Mouse (Mus musculus): Measurements from ENCODE around the gene Spint4. TPM values are rescaled to one million over a fixed set of nuclear protein-coding genes. Genes with fewer than 3 reads are reported as not detected.

The Spint4 gene
- total RNA-seq (2012; rRNA removed) (not detected in 2 replicates), total RNA-seq (2014; rRNA removed) (not detected in 2 replicates), polyA plus RNA-seq (2012; ENCODE audit: insufficient read length, low read depth) (not detected in 2 replicates)

DNA sequence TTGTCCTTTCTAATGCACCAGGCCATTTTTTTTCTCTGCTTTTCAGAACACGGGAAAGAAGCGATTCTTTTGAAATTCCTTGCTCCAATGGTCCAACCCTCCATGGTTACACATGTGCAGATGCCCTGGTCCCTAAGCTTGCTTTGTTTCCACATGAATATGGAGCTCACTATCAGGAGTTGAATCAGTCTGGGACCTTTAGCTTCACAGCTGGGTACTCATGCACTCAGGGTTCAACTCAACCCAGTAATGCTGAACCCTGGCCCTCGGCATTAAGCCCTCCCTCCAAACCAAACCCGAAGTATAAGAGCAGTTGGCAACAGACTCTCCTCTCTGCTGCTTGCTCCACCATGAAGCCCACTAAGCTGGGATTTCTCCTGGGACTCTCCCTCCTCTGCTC lies at the start of gene Spint4:
Gene Spint4 (plus strand): TSS at position 301 of the 400 bp plus-strand sequence.
- Histone ChIP-seq H3K4me1 (ENCODE audit: control insufficient read depth in 1 of 2, insufficient read depth in 2 of 2) (0 out of 4 replicates have a peak, but pooled peaks cover 0 to 2% of the 10 kb centered on the region in 2 experiments), H3K27me3 (replicated peaks) (peaks cover 85% of the 10 kb centered on the region), H3K36me3 (replicated peaks in 1 of 2; ENCODE audit: control insufficient read depth in 1 of 2, insufficient read depth in 1 of 2, low read length in 1 of 2) (no peaks in the 10 kb centered on the region), H3K79me2 (replicated peaks; ENCODE audit: control insufficient read depth, extremely low read depth, insufficient read depth, poor library complexity, severe bottlenecking) (no peaks in the 10 kb centered on the region), H3K9me3 (replicated peaks; ENCODE audit: low read length) (no peaks in the 10 kb centered on the region), H3K9ac (ENCODE audit: insufficient read depth, low read depth) (no peak within 1 kb of the TSS), H3K27ac (ENCODE audit: insufficient read depth, low read depth) (no peak within 1 kb of the TSS), H3K4me2 (ENCODE audit: insufficient read depth, low read depth, poor library complexity, severe bottlenecking) (no peak within 1 kb of the TSS), H3K4me3 (replicated peaks in 1 of 3; ENCODE audit: low read depth in 2 of 3, low read length in 2 of 3, poor library complexity in 1 of 3) (no peak within 1 kb of the TSS)
- in situ Hi-C loops (cut with MboI; ENCODE audit: low pct_ligation_motif_present, low pct_unique_long_range_greater_than_20kb, low sequenced_read_pairs) (no loop called here), dilution Hi-C loops (cut with MboI; ENCODE audit: extremely low pct_ligation_motif_present, extremely low pct_unique_long_range_greater_than_20kb, low sequenced_read_pairs) (no loop called here)
- TF ChIP-seq UBTF (IDR thresholded peaks at IDR 0.05; ENCODE audit: low read depth, low read length) (no peak), JUN (IDR thresholded peaks at IDR 0.05; ENCODE audit: insufficient read depth, low read depth, low read length) (no peak), NELFE (IDR thresholded peaks at IDR 0.05; ENCODE audit: low read depth, low read length) (no peak), SIN3A (IDR thresholded peaks at IDR 0.05; ENCODE audit: low read length) (no peak), ELF1 (IDR thresholded peaks at IDR 0.05; ENCODE audit: low read depth, low read length) (no peak), MAFK (IDR thresholded peaks at IDR 0.05; ENCODE audit: insufficient replicate concordance, low read length) (no peak), RAD21 (IDR thresholded peaks at IDR 0.05; ENCODE audit: low read depth, low read length) (no peak), CTCF (conservative IDR thresholded peaks at IDR 0.05 in 1 of 2, IDR thresholded peaks at IDR 0.05 in 1 of 2; ENCODE audit: low read depth in 2 of 2, low read length in 2 of 2) (no peak), TBP (conservative IDR thresholded peaks at IDR 0.05; ENCODE audit: low read depth, low read length) (no peak), IRF4 (IDR thresholded peaks at IDR 0.05; ENCODE audit: low read depth, low read length) (no peak), KAT2A (IDR thresholded peaks at IDR 0.05; ENCODE audit: insufficient replicate concordance, low read length) (no peak), HCFC1 (IDR thresholded peaks at IDR 0.05; ENCODE audit: low read depth, low read length) (no peak), CHD1 (IDR thresholded peaks at IDR 0.05; ENCODE audit: low read depth, low read length) (no peak), POLR2A (IDR thresholded peaks at IDR 0.05; ENCODE audit: low read depth, low read length) (no peak), MXI1 (IDR thresholded peaks at IDR 0.05; ENCODE audit: low read depth, low read length) (no peak), MEF2A (IDR thresholded peaks at IDR 0.05; ENCODE audit: borderline replicate concordance, low read depth, low read length) (no peak), NRF1 (IDR thresholded peaks at IDR 0.05; ENCODE audit: low read depth, low read length) (no peak), ZKSCAN1 (IDR thresholded peaks at IDR 0.05; ENCODE audit: borderline replicate concordance, low read depth, low read length) (no peak), MAX (IDR thresholded peaks at IDR 0.05; ENCODE audit: low read length) (no peak)
- no peak for DNase-seq (ENCODE audit: extremely low read depth)

- peak; percentile 34 for DNase-seq (ENCODE audit: extremely low read depth)
- Histone ChIP-seq H3K36me3 (replicated peaks in 1 of 2; ENCODE audit: control insufficient read depth in 1 of 2, insufficient read depth in 1 of 2, low read length in 1 of 2) (no peaks in the 10 kb centered on the region), H3K79me2 (replicated peaks; ENCODE audit: control insufficient read depth, extremely low read depth, insufficient read depth, poor library complexity, severe bottlenecking) (no peaks in the 10 kb centered on the region), H3K9ac (ENCODE audit: insufficient read depth, low read depth) (no peak within 1 kb of the TSS), H3K27ac (ENCODE audit: insufficient read depth, low read depth) (no peak within 1 kb of the TSS), H3K27me3 (replicated peaks) (peaks cover 81% of the 10 kb centered on the region), H3K9me3 (replicated peaks; ENCODE audit: low read length) (no peaks in the 10 kb centered on the region), H3K4me1 (ENCODE audit: control insufficient read depth in 1 of 2, insufficient read depth in 2 of 2) (peaks cover 0 to 3% of the 10 kb centered on the region in 2 experiments; a peak in 2 of 4 replicates), H3K4me2 (ENCODE audit: insufficient read depth, low read depth, poor library complexity, severe bottlenecking) (no peak within 1 kb of the TSS), H3K4me3 (replicated peaks in 1 of 3; ENCODE audit: low read depth in 2 of 3, low read length in 2 of 3, poor library complexity in 1 of 3) (no peak within 1 kb of the TSS)
- dilution Hi-C loops (cut with MboI; ENCODE audit: extremely low pct_ligation_motif_present, extremely low pct_unique_long_range_greater_than_20kb, low sequenced_read_pairs) (no loop called here), in situ Hi-C loops (cut with MboI; ENCODE audit: low pct_ligation_motif_present, low pct_unique_long_range_greater_than_20kb, low sequenced_read_pairs) (loop anchor here (10.0 kb wide), 1 partner anchor 51 kb away; no protein-coding TSS in a partner anchor)
- no peak for TF ChIP-seq SMC3 (IDR thresholded peaks at IDR 0.05; ENCODE audit: low read depth, low read length)
- TF ChIP-seq JUND (conservative IDR thresholded peaks at IDR 0.05; ENCODE audit: low read depth, low read length): no peak
- no peak for TF ChIP-seq USF1 (IDR thresholded peaks at IDR 0.05; ENCODE audit: low read depth, low read length)
- no peak for TF ChIP-seq E2F4 (IDR thresholded peaks at IDR 0.05; ENCODE audit: insufficient replicate concordance, low read depth, low read length)
- peak; percentile 74 to 76 for TF ChIP-seq CTCF (conservative IDR thresholded peaks at IDR 0.05 in 1 of 2, IDR thresholded peaks at IDR 0.05 in 1 of 2; ENCODE audit: low read depth in 2 of 2, low read length in 2 of 2)
- no peak for TF ChIP-seq MAZ (IDR thresholded peaks at IDR 0.05; ENCODE audit: low read depth, low read length)
- TF ChIP-seq RAD21 (IDR thresholded peaks at IDR 0.05; ENCODE audit: low read depth, low read length): peak; percentile 8
- no peak for TF ChIP-seq GABPA (IDR thresholded peaks at IDR 0.05; ENCODE audit: insufficient replicate concordance, low read depth, low read length)
- no peak for TF ChIP-seq CHD1 (IDR thresholded peaks at IDR 0.05; ENCODE audit: low read depth, low read length)
These were observed 42.4 kb upstream of the Spint4 start, which contains the start of gene Wfdc10 for GRCm38 (mm10) chr2:164655858-164656257. Wfdc10 (plus strand) TSS chr2:164656046.
